Mouse (Mus musculus): ENCODE data around the gene Stk11. TPM values are rescaled to one million over a fixed set of nuclear protein-coding genes. Genes with fewer than 3 reads are reported as not detected.

Gene Stk11
- total RNA-seq, 2 experiments from 2014 or later = 174 to 213 TPM

- ATAC-seq (replicated peaks; ENCODE audit: low FRiP score, low TSS enrichment, poor library complexity, severe bottlenecking) = no peak
Observed at GRCm38 (mm10) chr10:80121639-80122038, 6.0 kb downstream of the Stk11 start.

- peak; percentile 79 for ATAC-seq (replicated peaks; ENCODE audit: low FRiP score, low TSS enrichment, poor library complexity, severe bottlenecking)
Observed at GRCm38 (mm10) chr10:80123932-80124562, 8.4 kb downstream of the Stk11 start.

- ATAC-seq (replicated peaks; ENCODE audit: low FRiP score, low TSS enrichment, poor library complexity, severe bottlenecking) = no peak
Observed at GRCm38 (mm10) chr10:80127920-80128319, 12.3 kb downstream of the Stk11 start.

- no peak for ATAC-seq (replicated peaks; ENCODE audit: low FRiP score, low TSS enrichment, poor library complexity, severe bottlenecking)
Observed at GRCm38 (mm10) chr10:80129846-80130245, 14.2 kb downstream of the Stk11 start.

- ATAC-seq (replicated peaks; ENCODE audit: low FRiP score, low TSS enrichment, poor library complexity, severe bottlenecking) = no peak
Observed at GRCm38 (mm10) chr10:80130403-80131031, 14.9 kb downstream of the Stk11 start.

- ATAC-seq (replicated peaks; ENCODE audit: low FRiP score, low TSS enrichment, poor library complexity, severe bottlenecking) = no peak
Observed at GRCm38 (mm10) chr10:80131316-80131951, 15.8 kb downstream of the Stk11 start.

GRCm38 (mm10) chr10:80131952-80132350 lies 16.3 kb downstream of the Stk11 start:
- ATAC-seq (replicated peaks; ENCODE audit: low FRiP score, low TSS enrichment, poor library complexity, severe bottlenecking) = no peak

GRCm38 (mm10) chr10:80133226-80133849 lies 17.7 kb downstream of the Stk11 start:
- peak; percentile 29 for ATAC-seq (replicated peaks; ENCODE audit: low FRiP score, low TSS enrichment, poor library complexity, severe bottlenecking)

- ATAC-seq (replicated peaks; ENCODE audit: low FRiP score, low TSS enrichment, poor library complexity, severe bottlenecking) = no peak
Observed at GRCm38 (mm10) chr10:80134421-80134820, 18.8 kb downstream of the Stk11 start.

- ATAC-seq (replicated peaks; ENCODE audit: low FRiP score, low TSS enrichment, poor library complexity, severe bottlenecking) = no peak
Observed at GRCm38 (mm10) chr10:80135161-80135560, 19.6 kb downstream of the Stk11 start.

- ATAC-seq (replicated peaks; ENCODE audit: low FRiP score, low TSS enrichment, poor library complexity, severe bottlenecking) = no peak
Observed at GRCm38 (mm10) chr10:80135641-80136040, 20.0 kb downstream of the Stk11 start.

- no peak for ATAC-seq (replicated peaks; ENCODE audit: low FRiP score, low TSS enrichment, poor library complexity, severe bottlenecking)
Observed at GRCm38 (mm10) chr10:80136179-80136951, 20.8 kb downstream of the Stk11 start.

- no peak for ATAC-seq (replicated peaks; ENCODE audit: low FRiP score, low TSS enrichment, poor library complexity, severe bottlenecking)
Observed at GRCm38 (mm10) chr10:80136952-80137625, 21.5 kb downstream of the Stk11 start.

- ATAC-seq (replicated peaks; ENCODE audit: low FRiP score, low TSS enrichment, poor library complexity, severe bottlenecking) = no peak
Observed at GRCm38 (mm10) chr10:80137626-80138552, 22.3 kb downstream of the Stk11 start.

GRCm38 (mm10) chr10:80138553-80139438 lies 23.2 kb downstream of the Stk11 start, which contains the start of gene Atp5d:
Gene Atp5d, plus strand, starts transcription at chr10:80138632.
- no peak for ATAC-seq (replicated peaks; ENCODE audit: low FRiP score, low TSS enrichment, poor library complexity, severe bottlenecking)

GRCm38 (mm10) chr10:80139439-80139775 lies 23.8 kb downstream of the Stk11 start:
- ATAC-seq (replicated peaks; ENCODE audit: low FRiP score, low TSS enrichment, poor library complexity, severe bottlenecking) = no peak

- no peak for ATAC-seq (replicated peaks; ENCODE audit: low FRiP score, low TSS enrichment, poor library complexity, severe bottlenecking)
Observed at GRCm38 (mm10) chr10:80139975-80140665, 24.5 kb downstream of the Stk11 start.
